Mouse (Mus musculus): ENCODE measurements around the gene Ctnnal1.

GRCm38 (mm10) chr4:56801907-56802668 is 62.9 kb downstream of the Ctnnal1 start, which contains the start of the genes Elp1 and Fam206a:
- TF ChIP-seq ZC3H11A (IDR thresholded peaks at IDR 0.05; ENCODE audit: borderline replicate concordance, low read depth, low read length): no peak
- TF ChIP-seq HCFC1 (IDR thresholded peaks at IDR 0.05; ENCODE audit: borderline replicate concordance, insufficient read depth, low read length): peak; percentile 78
